Mouse (Mus musculus) limb, embryonic 13.5 days (tissue): ENCODE results near the gene Imp4. TPM values are rescaled to one million over a fixed set of nuclear protein-coding genes. Genes with fewer than 3 reads are reported as not detected.

ENCODE experiments used
- ATAC-seq: fragments of 200-750 bp; cut with Nextera tagmentation; 2 replicates; pipeline ENCODE4 v1.8.0; 2017; ENCODE audit warnings: low read depth, moderate number of reproducible peaks, moderate TSS enrichment; ENCODE audit not compliant: low FRiP score
- H3K27ac ChIP-seq: fragments of 300-500 bp; sonication (generic); 2 replicates; pipeline ENCODE4 v1.5.1; 2015; ENCODE audit warnings: inconsistent platforms, mild to moderate bottlenecking, moderate library complexity
- H3K27me3 ChIP-seq: fragments of 300-500 bp; sonication (generic); 2 replicates; pipeline ENCODE4 v1.6.1; 2015; ENCODE audit warnings: mild to moderate bottlenecking, inconsistent platforms
- H3K36me3 ChIP-seq: fragments of 300-500 bp; sonication (generic); 2 replicates; pipeline ENCODE4 v1.6.1; 2015; ENCODE audit warnings: inconsistent platforms, mild to moderate bottlenecking, moderate library complexity
- H3K4me1 ChIP-seq: fragments of 300-500 bp; sonication (generic); 2 replicates; pipeline ENCODE4 v1.6.1; 2015; ENCODE audit warnings: inconsistent platforms
- H3K4me2 ChIP-seq: fragments of 300-500 bp; sonication (generic); replicated peaks from 2 replicates; pipeline ENCODE4 v1.6.1; 2015; ENCODE audit warnings: inconsistent platforms, mild to moderate bottlenecking, moderate library complexity
- H3K4me3 ChIP-seq: fragments of 300-500 bp; sonication (generic); 2 replicates; pipeline ENCODE4 v1.5.1; 2015; ENCODE audit warnings: moderate library complexity, mild to moderate bottlenecking, inconsistent platforms
- H3K9ac ChIP-seq: fragments of 300-500 bp; sonication (generic); 2 replicates; pipeline ENCODE4 v1.6.1; 2015; ENCODE audit warnings: mild to moderate bottlenecking, inconsistent platforms
- H3K9me3 ChIP-seq: fragments of 300-500 bp; sonication (generic); 2 replicates; pipeline ENCODE4 v1.6.1; 2016; ENCODE audit warnings: inconsistent platforms
- WGBS: fragments of 180-500 bp; shearing (Covaris S2); methylation state at CpG from one replicate; pipeline ENCODE4 v1.1.7; 2015; 5-methylcytosine and 5-hydroxymethylcytosine counted together
- polyA plus RNA-seq: library from polyadenylated mRNA; unstranded; fragments of >200 nt; fragmentation: Nextera tagmentation; extraction: Ambion mirVana; gene quantifications from 2 replicates; pipeline ENCODE4 v1.2.1, GENCODE M21; 2015

Imp4 gene
- polyA plus RNA-seq, 1 experiment from 2014 or later: 81.3 TPM

DNA sequence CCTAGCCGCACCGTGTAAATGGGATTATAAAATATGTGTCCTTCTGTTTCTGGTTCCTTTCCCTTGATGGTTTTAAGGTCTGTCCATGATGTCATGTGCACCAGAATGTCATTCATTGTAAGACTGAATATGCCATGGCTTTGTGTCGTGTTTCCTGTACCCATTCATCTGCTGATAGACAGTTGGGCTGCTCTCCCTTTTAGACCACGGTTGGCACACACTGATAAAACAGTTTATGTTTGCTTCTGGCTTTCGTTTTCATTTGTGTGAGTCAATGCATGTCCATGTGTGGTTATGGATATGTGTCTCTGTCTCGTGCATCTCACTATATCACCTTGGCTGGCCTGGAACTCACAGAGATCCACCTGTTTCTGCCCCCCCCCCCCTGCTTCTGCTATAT lies 25.8 kb downstream of the Imp4 start:
- no peaks in the 10 kb centered on the region for H3K36me3 ChIP-seq
- H3K9me3 ChIP-seq: no peaks in the 10 kb centered on the region
- 73% methylated on average over 6 of the region's 6 CpGs for WGBS
- no peak overlapping the region for H3K27ac ChIP-seq
- no peaks in the 10 kb centered on the region for H3K4me1 ChIP-seq
- H3K27me3 ChIP-seq: peaks cover 19% of the 10 kb centered on the region
- no peak overlapping the region for H3K4me2 ChIP-seq
- H3K9ac ChIP-seq: no peak overlapping the region
- no peak for ATAC-seq
- H3K4me3 ChIP-seq: no peak overlapping the region

DNA sequence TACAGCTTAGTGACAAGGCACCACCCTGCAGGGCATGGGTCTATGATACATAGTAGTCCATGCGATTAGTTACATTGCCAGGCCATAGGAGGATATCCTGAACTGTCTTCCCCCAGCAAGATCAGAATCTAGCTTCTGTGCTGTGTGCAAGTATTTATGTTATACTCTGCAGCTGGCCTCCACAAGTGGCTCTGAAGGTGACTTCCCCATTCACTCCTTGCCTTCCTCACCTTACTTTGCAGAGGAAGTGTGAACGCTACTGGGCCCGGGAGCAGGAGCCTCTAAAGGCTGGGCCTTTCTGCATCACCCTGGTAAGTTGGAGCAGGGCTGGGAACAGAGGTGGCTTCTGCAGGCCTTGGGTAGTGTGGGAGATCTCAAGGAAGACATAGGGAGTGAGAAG lies 28.4 kb downstream of the Imp4 start:
- WGBS: 58% methylated on average over 3 of the region's 3 CpGs
- H3K9me3 ChIP-seq: no peaks in the 10 kb centered on the region
- peaks cover 10% of the 10 kb centered on the region for H3K27me3 ChIP-seq
- no peak overlapping the region for H3K9ac ChIP-seq
- H3K4me2 ChIP-seq: no peak overlapping the region
- H3K27ac ChIP-seq: no peak overlapping the region
- H3K4me3 ChIP-seq: no peak overlapping the region
- ATAC-seq: no peak
- no peaks in the 10 kb centered on the region for H3K36me3 ChIP-seq
- peaks cover 6% of the 10 kb centered on the region; the same call in 1 of the 2 replicates for H3K4me1 ChIP-seq

DNA sequence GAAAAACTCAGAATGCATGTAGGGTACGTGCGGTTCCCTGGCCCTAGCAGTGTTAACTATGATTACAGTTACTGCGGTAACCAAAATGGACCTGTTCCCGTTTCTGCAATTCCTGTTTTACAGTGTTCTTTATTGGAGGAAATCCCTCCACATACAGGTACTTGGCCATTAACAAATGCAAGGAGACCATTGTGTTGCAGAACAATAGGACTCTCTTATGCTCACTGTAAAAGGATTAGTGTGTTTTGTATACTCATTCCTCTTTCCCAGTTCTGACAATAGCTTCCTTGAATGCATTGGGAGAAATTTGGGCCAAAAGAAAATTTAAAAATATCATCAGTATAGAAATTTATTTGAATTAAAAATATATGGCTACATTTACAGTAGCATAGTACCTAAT lies 28.8 kb downstream of the Imp4 start:
- H3K4me2 ChIP-seq: no peak overlapping the region
- peaks cover 10% of the 10 kb centered on the region; the same call in 1 of the 2 replicates for H3K4me1 ChIP-seq
- H3K9me3 ChIP-seq: no peaks in the 10 kb centered on the region
- ATAC-seq: no peak
- no peak overlapping the region for H3K4me3 ChIP-seq
- WGBS: 84% methylated on average over 4 of the region's 4 CpGs
- peaks cover 10% of the 10 kb centered on the region for H3K27me3 ChIP-seq
- H3K36me3 ChIP-seq: no peaks in the 10 kb centered on the region
- H3K27ac ChIP-seq: no peak overlapping the region
- H3K9ac ChIP-seq: no peak overlapping the region

DNA sequence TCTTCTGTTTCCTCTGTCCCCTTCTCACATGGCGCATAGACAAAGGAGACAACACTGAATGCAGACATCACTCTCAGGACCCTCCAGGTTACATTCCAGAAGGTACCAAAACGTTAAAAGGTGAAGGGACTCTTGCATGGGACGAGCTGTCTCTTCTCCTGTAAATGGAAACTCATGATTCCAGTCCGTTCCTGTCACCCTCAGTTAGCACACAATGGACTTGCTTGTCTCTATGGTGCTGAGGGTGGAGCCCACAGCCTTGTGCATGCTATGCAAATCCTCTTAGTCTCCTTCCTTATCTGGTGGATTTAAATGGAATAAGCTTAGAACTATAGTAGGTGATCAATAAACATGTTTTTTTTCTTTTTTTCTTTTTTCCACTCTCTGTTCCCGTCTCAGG lies 30.1 kb downstream of the Imp4 start:
- WGBS: 81% methylated on average over 5 of the region's 5 CpGs
- Histone ChIP-seq H3K9ac (no peak overlapping the region), H3K4me3 (no peak overlapping the region), H3K9me3 (no peaks in the 10 kb centered on the region), H3K36me3 (no peaks in the 10 kb centered on the region), H3K4me2 (no peak overlapping the region), H3K27me3 (peaks cover 10% of the 10 kb centered on the region), H3K4me1 (peaks cover 11% of the 10 kb centered on the region; the same call in 1 of the 2 replicates), H3K27ac (no peak overlapping the region)
- no peak for ATAC-seq

DNA sequence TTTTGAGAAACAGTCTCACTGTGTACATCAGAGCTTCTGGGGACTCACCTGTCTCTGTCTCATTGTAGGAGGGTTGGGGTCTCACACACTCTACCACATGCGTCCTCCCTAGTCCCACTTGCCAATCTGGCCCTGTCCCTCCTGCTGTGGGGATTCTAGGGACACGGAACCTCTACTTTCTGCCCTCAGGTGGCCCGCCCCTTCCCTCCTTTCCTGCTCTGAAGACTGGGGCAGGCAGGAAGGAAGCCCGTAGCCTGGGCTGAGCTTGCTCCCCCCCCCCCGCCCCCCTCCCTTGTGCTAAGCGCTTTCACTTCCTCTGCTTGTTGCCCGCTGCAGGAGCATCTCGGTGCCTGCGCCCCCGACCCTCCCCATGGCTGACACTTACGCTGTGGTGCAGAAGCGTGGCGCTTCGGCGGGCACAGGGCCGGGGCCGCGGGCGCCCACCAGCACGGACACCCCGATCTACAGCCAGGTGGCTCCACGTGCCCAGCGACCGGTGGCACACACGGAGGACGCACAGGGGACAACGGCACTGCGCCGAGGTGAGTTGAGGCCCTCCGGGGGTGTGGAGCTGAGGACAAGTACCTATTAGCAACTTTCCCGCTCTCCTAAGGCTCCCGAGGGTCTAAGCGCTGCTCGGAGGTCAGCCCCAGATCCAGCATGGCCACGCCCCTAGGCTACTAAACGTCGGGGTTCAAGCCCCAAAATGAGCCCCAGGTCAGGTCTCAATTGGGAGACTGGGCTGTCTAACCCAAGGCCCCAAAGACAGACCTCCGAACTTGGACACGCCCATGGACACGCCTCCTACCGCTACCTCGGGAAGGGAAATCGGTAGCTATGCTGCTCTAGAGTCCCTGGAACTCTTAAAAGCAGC lies 33.0 kb downstream of the Imp4 start:
- Histone ChIP-seq H3K4me1 (peaks cover 11% of the 10 kb centered on the region; the same call in 1 of the 2 replicates), H3K4me3 (peak overlapping the region; percentile 62), H3K4me2 (peak overlapping the region; percentile 97), H3K9ac (peak overlapping the region; percentile 76), H3K36me3 (no peaks in the 10 kb centered on the region), H3K27me3 (peaks cover 10% of the 10 kb centered on the region), H3K9me3 (no peaks in the 10 kb centered on the region), H3K27ac (no peak overlapping the region)
- ATAC-seq: peak; percentile 56
- WGBS: 1% methylated on average over 40 of the region's 43 CpGs

DNA sequence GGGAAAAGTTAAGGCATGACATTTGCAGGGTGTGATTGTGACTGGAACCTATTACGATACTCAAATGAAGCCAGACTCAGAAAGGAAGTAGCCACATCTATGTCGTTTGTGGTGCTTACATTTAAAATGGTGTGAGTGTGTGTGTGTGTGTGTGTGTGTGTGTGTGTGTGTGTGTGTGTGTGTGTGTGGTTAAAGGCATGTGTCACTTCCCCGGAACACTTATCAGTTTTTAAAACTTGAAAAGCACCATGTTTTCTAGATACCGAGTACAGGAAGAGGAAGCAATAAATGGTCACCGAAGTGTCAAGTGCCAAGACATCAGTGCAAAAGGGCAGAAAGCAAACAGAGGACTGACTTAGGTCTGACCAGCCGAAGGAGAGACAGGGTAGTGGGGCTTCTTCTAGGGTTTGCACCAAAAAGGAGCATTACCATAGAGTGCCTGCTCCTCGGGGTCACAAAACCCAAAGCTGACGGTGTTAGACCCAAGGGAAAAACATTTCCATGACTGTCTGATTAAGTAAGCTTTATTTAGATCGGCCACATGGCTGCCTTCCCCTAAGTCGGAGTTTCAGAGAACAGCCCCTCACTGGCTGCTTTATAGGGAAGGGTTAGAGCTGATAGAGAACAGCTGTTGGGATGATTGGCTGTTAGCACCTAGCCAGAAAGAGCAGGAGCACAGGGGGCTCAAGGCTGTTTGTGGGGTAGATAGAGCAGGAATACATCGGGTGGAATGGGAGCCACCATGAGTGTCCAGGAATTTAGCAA lies 39.4 kb downstream of the Imp4 start:
- Histone ChIP-seq H3K27ac (no peak overlapping the region), H3K4me1 (peaks cover 22% of the 10 kb centered on the region), H3K9me3 (no peaks in the 10 kb centered on the region), H3K4me2 (peak overlapping the region; percentile 38; the same call in 1 of the 2 replicates), H3K4me3 (no peak overlapping the region), H3K9ac (no peak overlapping the region), H3K36me3 (no peaks in the 10 kb centered on the region), H3K27me3 (no peaks in the 10 kb centered on the region)
- WGBS: 14% methylated on average over 11 of the region's 11 CpGs
- peak; percentile 83 for ATAC-seq

DNA sequence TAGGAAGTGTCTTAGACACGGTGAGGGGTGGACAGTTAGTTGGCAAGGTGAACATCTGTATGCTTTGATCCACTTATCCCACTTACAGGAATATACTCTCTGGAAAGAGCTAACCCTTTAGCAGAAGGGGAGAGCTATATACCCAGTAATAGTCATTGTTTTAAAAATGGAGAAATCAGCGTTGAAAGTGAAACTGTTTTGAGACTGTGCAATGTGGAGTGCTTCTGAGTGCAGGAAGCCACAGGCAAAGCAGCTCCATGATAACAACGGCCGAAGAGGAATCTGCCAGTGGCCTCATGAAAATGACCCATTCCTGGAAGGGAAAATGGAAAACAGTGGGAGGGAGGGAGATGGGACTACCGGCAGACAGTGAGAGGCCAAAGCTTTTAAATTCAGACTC lies 41.1 kb downstream of the Imp4 start:
- Histone ChIP-seq H3K4me2 (no peak overlapping the region), H3K9me3 (no peaks in the 10 kb centered on the region), H3K27me3 (peaks cover 10% of the 10 kb centered on the region), H3K36me3 (no peaks in the 10 kb centered on the region), H3K27ac (no peak overlapping the region), H3K9ac (no peak overlapping the region), H3K4me3 (no peak overlapping the region), H3K4me1 (peaks cover 27% of the 10 kb centered on the region)
- ATAC-seq: no peak
- 72% methylated on average over 5 of the region's 5 CpGs for WGBS

DNA sequence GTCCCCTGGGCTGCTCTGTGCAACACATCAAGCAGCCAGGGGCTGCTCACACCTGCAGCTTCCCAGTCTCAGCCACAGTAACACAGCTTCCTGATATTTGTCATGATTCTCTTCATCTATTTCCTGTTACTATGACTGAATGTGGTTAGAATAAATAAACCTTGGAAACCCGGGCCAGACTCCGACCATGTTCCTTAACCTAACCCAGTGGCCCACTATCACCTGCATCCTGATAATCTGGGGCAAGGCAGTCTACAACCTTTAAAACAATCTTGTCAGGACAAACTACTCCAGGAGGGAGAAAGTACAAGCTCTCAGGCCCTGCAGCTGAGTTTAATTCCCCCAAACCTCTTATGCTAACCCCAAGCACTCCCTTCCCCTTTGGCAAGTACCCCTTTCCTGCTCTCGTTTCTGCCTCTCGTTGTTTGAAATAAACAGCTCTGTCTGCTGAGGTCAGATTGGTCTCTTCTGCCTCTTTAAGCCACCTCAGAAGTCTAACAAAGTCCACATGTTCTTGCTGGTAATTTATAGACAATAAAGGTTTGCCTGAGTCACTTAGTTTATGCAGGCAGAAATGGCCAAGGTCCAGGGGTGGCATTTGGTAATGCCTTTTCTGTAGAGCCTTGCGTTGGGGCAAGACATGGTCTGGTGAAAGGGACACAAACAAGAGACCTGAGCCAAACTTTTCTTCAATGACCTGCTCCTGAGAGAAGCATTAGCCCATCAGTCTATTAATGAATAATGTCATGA lies 42.4 kb downstream of the Imp4 start:
- no peaks in the 10 kb centered on the region for H3K9me3 ChIP-seq
- 35% methylated on average over 5 of the region's 5 CpGs for WGBS
- H3K4me1 ChIP-seq: peaks cover 28% of the 10 kb centered on the region
- peaks cover 17% of the 10 kb centered on the region for H3K27me3 ChIP-seq
- no peak overlapping the region for H3K27ac ChIP-seq
- no peak overlapping the region for H3K4me2 ChIP-seq
- no peak for ATAC-seq
- no peak overlapping the region for H3K4me3 ChIP-seq
- H3K36me3 ChIP-seq: no peaks in the 10 kb centered on the region
- H3K9ac ChIP-seq: no peak overlapping the region

DNA sequence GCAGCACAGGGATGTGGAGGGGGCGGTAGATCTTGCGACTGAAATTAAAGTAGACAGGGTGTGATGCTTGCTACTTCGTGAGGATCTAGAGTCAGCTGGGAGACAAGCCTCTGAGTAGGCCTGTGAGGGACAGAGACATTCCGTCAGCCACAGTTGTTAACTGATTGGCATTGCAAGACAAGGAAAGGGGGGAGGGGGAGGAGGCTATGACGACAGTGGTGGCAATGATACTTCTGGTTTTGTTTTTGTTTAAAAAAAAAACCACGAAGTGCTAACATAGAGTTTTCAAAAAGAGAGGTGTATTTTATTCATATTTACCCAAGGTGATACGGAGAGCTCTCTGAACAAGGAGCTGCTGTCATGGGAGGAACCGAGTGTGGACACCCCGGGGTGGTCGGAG lies 44.8 kb downstream of the Imp4 start:
- H3K27me3 ChIP-seq: peaks cover 17% of the 10 kb centered on the region
- no peak overlapping the region for H3K9ac ChIP-seq
- 78% methylated on average over 10 of the region's 10 CpGs for WGBS

DNA sequence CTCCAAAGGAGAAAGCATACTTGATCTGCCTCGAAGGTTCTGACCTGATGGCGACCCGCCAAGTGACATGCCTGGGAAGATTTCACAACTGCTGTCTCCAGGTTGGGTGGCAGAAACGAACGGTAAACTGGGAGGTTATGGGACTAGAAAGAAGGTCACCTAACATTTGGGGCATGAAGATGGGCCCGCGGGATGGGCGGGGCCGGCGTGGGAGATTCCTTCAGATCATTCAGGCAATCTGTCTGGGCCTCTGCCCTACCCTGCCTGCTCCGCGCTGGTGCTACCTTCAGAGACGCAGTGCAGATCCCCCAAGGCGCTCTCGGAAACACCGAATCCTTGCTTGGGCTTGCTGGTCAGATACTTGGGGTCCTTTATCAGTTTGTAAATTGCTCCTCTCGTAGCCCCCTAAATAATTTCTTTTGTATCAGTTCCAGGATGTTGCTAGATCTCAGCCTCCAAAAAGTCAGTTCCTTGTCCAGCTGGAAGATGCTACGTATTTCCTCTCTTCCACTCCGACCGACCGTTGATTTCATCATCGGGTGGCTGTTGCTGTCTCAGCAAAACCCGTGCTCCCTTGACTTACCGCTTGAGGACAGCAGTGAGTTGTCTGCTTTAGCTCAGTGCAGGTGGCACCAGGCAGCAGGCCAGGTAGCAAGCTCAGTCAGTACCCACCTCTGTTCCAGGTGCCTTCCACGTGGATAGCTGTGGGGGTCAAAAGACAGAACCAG lies 46.0 kb downstream of the Imp4 start:
- H3K9ac ChIP-seq: peak overlapping the region; percentile 48; the same call in 1 of the 2 replicates
- H3K36me3 ChIP-seq: no peaks in the 10 kb centered on the region
- H3K4me1 ChIP-seq: peaks cover 13% of the 10 kb centered on the region; the same call in 1 of the 2 replicates
- H3K27ac ChIP-seq: no peak overlapping the region
- H3K27me3 ChIP-seq: peaks cover 17% of the 10 kb centered on the region
- H3K4me2 ChIP-seq: peak overlapping the region; percentile 58
- 6% methylated on average over 25 of the region's 25 CpGs for WGBS
- ATAC-seq: no peak
- peak overlapping the region; percentile 29 for H3K4me3 ChIP-seq
- no peaks in the 10 kb centered on the region for H3K9me3 ChIP-seq

More for the DNA sequence above, 44.8 kb downstream of the Imp4 start:
- H3K4me1 ChIP-seq: peaks cover 17% of the 10 kb centered on the region
- H3K27ac ChIP-seq: no peak overlapping the region
- no peak overlapping the region for H3K4me2 ChIP-seq
- H3K9me3 ChIP-seq: no peaks in the 10 kb centered on the region
- H3K4me3 ChIP-seq: no peak overlapping the region
- ATAC-seq: no peak
- no peaks in the 10 kb centered on the region for H3K36me3 ChIP-seq

DNA sequence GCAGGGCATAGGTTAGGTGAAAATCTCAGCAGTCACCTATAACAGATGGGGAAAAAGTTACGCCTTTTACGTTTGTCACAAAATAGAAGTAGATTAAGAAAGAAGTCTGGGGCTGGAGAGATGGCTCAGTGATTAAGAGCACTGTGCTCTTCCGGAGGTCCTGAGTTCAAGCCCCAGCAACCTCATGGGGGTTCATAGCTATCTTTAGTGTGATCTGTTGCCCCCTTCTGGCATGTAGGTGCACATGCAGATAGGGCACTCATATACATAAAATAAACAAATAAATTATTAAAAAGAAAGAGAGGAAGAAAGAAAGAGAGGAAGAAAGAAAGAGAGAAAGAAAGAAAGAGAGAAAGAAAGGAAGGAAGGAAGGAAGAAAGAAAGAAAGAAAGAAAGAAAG lies 47.7 kb downstream of the Imp4 start:
- no peak overlapping the region for H3K9ac ChIP-seq
- peaks cover 17% of the 10 kb centered on the region for H3K27me3 ChIP-seq
- WGBS: 90% methylated on average over 3 of the region's 3 CpGs
- H3K4me3 ChIP-seq: no peak overlapping the region
- no peak overlapping the region for H3K4me2 ChIP-seq
- H3K4me1 ChIP-seq: peaks cover 7% of the 10 kb centered on the region; the same call in 1 of the 2 replicates
- H3K9me3 ChIP-seq: no peaks in the 10 kb centered on the region; the same call in 1 of the 2 replicates
- ATAC-seq: no peak
- H3K27ac ChIP-seq: no peak overlapping the region
- no peaks in the 10 kb centered on the region for H3K36me3 ChIP-seq
